Mouse (Mus musculus) CD4-positive naive resting alpha-beta T cell, adult 57 days (primary cell): ENCODE measurements around the gene Dlx1. TPM values are rescaled to one million over a fixed set of nuclear protein-coding genes. Genes with fewer than 3 reads are reported as not detected.

Experiments
- total RNA-seq: library from RNA; stranded (reverse); gene quantifications from one replicate; pipeline ENCODE4 v1.2.4, GENCODE M21; 2023

Gene Dlx1
- total RNA-seq = not detected

DNA sequence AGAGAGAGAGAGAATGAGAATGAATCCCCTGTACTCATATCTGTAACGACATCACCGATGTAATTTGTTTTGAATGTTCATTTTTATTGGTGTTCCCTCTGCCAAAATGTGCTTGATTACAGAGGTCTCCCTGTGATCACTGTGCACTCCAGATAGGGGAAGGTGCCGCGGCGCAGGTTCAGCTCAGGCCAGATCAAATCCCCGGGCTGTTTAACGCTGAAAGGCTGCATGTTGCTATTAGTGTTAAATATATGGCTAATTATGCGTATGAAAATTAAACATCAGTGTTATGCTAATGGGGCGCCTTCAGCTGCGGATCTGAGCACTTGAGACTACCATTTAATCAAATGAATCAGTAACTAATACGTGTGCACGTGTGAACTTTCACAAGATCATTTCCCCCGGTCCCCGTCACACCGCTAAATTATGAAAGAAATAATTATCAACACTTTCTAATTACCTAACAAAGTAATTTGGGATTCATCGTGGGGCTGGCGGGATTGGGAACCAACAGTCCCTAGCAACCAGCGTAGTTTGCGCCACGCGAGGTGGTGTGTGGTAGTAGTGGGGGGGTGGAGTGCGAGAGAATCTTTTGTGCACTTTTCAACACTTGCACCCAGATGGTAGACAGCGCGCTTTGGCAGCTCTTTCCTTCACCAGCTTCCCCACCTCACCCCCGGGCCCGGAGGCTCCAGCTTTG lies at the start of gene Dlx1:
TSS of gene Dlx1 (plus strand) at position 100 of the 700 bp plus-strand sequence.

DNA sequence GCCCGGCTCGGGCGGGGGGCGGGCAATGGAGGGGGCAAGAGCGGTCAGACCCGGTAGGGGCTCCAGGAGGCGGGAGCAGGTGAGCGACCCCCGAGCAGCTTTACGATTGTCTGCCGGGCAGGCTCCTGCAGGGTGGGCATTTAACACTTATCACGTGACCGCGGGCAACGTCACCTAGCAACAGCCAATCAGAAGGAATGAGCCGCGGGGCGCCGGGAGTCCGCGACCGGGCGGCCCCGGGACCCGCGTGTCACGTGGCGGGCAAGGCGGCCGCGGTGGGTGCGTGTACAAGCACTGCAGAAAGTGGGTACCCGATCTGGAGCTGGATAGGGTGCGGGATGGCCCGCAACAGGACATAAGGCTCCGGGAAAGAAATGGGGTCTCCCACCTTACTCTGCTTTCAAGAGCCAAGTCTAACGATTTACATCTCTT lies 18.7 kb downstream of the Dlx1 start, which contains the start of gene Dlx2:
TSS of gene Dlx2 (minus strand) at position 115 of the 432 bp plus-strand sequence.

Other genes starting within 250 kb of the Dlx1 start
- gene Slc25a12, start 160.4 kb upstream of the Dlx1 start, total RNA-seq = 64.9 TPM
- gene Hat1, start 139.2 kb upstream of the Dlx1 start, total RNA-seq = 22.4 TPM
- gene Metap1d, start 74.8 kb upstream of the Dlx1 start, total RNA-seq = 29.0 TPM
- gene Dlx2, start 18.6 kb downstream of the Dlx1 start, total RNA-seq = not detected
- gene Itga6, start 217.5 kb downstream of the Dlx1 start, total RNA-seq = 208 TPM